Mouse (Mus musculus) ES-Bruce4 (cell line): ENCODE results near the gene Irf8.

Source experiments
- CTCF ChIP-seq: IDR thresholded peaks from one replicate; pipeline ENCODE4 v1.8.1; 2011; ENCODE audit warnings: low read depth, low read length
- POLR2A ChIP-seq: IDR thresholded peaks from one replicate; pipeline ENCODE4 v1.8.1; 2011; ENCODE audit warnings: low read length; ENCODE audit not compliant: insufficient read depth

- no peak for TF ChIP-seq POLR2A
- TF ChIP-seq CTCF: no peak
These were observed 47.6 kb downstream of the Irf8 start for GRCm38 (mm10) chr8:120783781-120784180.
